Mouse (Mus musculus): ENCODE results near the gene Nxpe4. TPM values are rescaled to one million over a fixed set of nuclear protein-coding genes. Genes with fewer than 3 reads are reported as not detected.
A peak's percentile ranks its signal among the peaks of the same experiment; 100 is the strongest.

Nxpe4 gene
- total and polyA plus RNA-seq, 3 experiments: 2.0 to 9.6 (median 4.8) TPM

GRCm38 (mm10) chr9:48236455-48236854, 74.6 kb downstream of the Nxpe4 start:
- dilution Hi-C loops (cut with MboI; ENCODE audit: extremely low pct_ligation_motif_present, extremely low pct_unique_long_range_greater_than_20kb, low sequenced_read_pairs): no loop called here

GRCm38 (mm10) chr9:48238153-48238755, 76.4 kb downstream of the Nxpe4 start:
- peak; percentile 41 for DNase-seq (ENCODE audit: extremely low read depth)
- dilution Hi-C loops (cut with MboI; ENCODE audit: extremely low pct_ligation_motif_present, extremely low pct_unique_long_range_greater_than_20kb, low sequenced_read_pairs): no loop called here

More at GRCm38 (mm10) chr9:48236455-48236854, 74.6 kb downstream of the Nxpe4 start:
- Histone ChIP-seq H3K9ac (ENCODE audit: insufficient read depth, low read depth) (no peak overlapping the region), H3K4me2 (ENCODE audit: insufficient read depth, low read depth, poor library complexity, severe bottlenecking) (no peak overlapping the region), H3K36me3 (replicated peaks in 1 of 2; ENCODE audit: control insufficient read depth in 1 of 2, insufficient read depth in 1 of 2, low read length in 1 of 2) (no peaks in the 10 kb centered on the region), H3K27ac (ENCODE audit: insufficient read depth, low read depth) (no peak overlapping the region), H3K4me1 (ENCODE audit: control insufficient read depth in 1 of 2, insufficient read depth in 2 of 2) (no peaks in the 10 kb centered on the region), H3K79me2 (replicated peaks; ENCODE audit: control insufficient read depth, extremely low read depth, insufficient read depth, poor library complexity, severe bottlenecking) (no peaks in the 10 kb centered on the region), H3K27me3 (replicated peaks) (no peaks in the 10 kb centered on the region), H3K9me3 (replicated peaks; ENCODE audit: low read length) (no peaks in the 10 kb centered on the region), H3K4me3 (replicated peaks in 1 of 3; ENCODE audit: low read depth in 2 of 3, low read length in 2 of 3, poor library complexity in 1 of 3) (no peak overlapping the region)
- TF ChIP-seq KAT2A (IDR thresholded peaks at IDR 0.05; ENCODE audit: insufficient replicate concordance, low read length): no peak
- TF ChIP-seq MEF2A (IDR thresholded peaks at IDR 0.05; ENCODE audit: borderline replicate concordance, low read depth, low read length): no peak
- no peak for TF ChIP-seq ZMIZ1 (IDR thresholded peaks at IDR 0.05; ENCODE audit: low read depth, low read length)
- no peak for TF ChIP-seq ZNF384 (IDR thresholded peaks at IDR 0.05; ENCODE audit: low read depth, low read length)
- no peak for DNase-seq (ENCODE audit: extremely low read depth)
- in situ Hi-C loops (cut with MboI; ENCODE audit: low pct_ligation_motif_present, low pct_unique_long_range_greater_than_20kb, low sequenced_read_pairs): no loop called here

More at GRCm38 (mm10) chr9:48238153-48238755, 76.4 kb downstream of the Nxpe4 start:
- H3K79me2 ChIP-seq (replicated peaks; ENCODE audit: control insufficient read depth, extremely low read depth, insufficient read depth, poor library complexity, severe bottlenecking): no peaks in the 10 kb centered on the region
- H3K27me3 ChIP-seq (replicated peaks): no peaks in the 10 kb centered on the region
- H3K27ac ChIP-seq (ENCODE audit: insufficient read depth, low read depth): no peak overlapping the region
- TF ChIP-seq UBTF (IDR thresholded peaks at IDR 0.05; ENCODE audit: low read depth, low read length) (no peak), MAX (IDR thresholded peaks at IDR 0.05; ENCODE audit: low read length) (no peak), HCFC1 (IDR thresholded peaks at IDR 0.05; ENCODE audit: low read depth, low read length) (no peak), TCF12 (IDR thresholded peaks at IDR 0.05; ENCODE audit: low read depth, low read length) (no peak), BHLHE40 (IDR thresholded peaks at IDR 0.05; ENCODE audit: low read depth, low read length) (no peak), MAFK (IDR thresholded peaks at IDR 0.05; ENCODE audit: insufficient replicate concordance, low read length) (no peak), ZNF384 (IDR thresholded peaks at IDR 0.05; ENCODE audit: low read depth, low read length) (no peak), RAD21 (IDR thresholded peaks at IDR 0.05; ENCODE audit: low read depth, low read length) (peak; percentile 65), CTCF (conservative IDR thresholded peaks at IDR 0.05 in 1 of 2, IDR thresholded peaks at IDR 0.05 in 1 of 2; ENCODE audit: low read depth in 2 of 2, low read length in 2 of 2) (peak; percentile 80 to 96), SMC3 (IDR thresholded peaks at IDR 0.05; ENCODE audit: low read depth, low read length) (peak; percentile 64), GABPA (IDR thresholded peaks at IDR 0.05; ENCODE audit: insufficient replicate concordance, low read depth, low read length) (no peak), E2F4 (IDR thresholded peaks at IDR 0.05; ENCODE audit: insufficient replicate concordance, low read depth, low read length) (no peak), KAT2A (IDR thresholded peaks at IDR 0.05; ENCODE audit: insufficient replicate concordance, low read length) (no peak), ZKSCAN1 (IDR thresholded peaks at IDR 0.05; ENCODE audit: borderline replicate concordance, low read depth, low read length) (no peak), JUN (IDR thresholded peaks at IDR 0.05; ENCODE audit: insufficient read depth, low read depth, low read length) (no peak), JUND (conservative IDR thresholded peaks at IDR 0.05; ENCODE audit: low read depth, low read length) (no peak), NRF1 (IDR thresholded peaks at IDR 0.05; ENCODE audit: low read depth, low read length) (no peak), NELFE (IDR thresholded peaks at IDR 0.05; ENCODE audit: low read depth, low read length) (no peak), MXI1 (IDR thresholded peaks at IDR 0.05; ENCODE audit: low read depth, low read length) (no peak), ZMIZ1 (IDR thresholded peaks at IDR 0.05; ENCODE audit: low read depth, low read length) (no peak), TBP (conservative IDR thresholded peaks at IDR 0.05; ENCODE audit: low read depth, low read length) (no peak), USF2 (conservative IDR thresholded peaks at IDR 0.05; ENCODE audit: low read depth, low read length) (no peak), CHD1 (IDR thresholded peaks at IDR 0.05; ENCODE audit: low read depth, low read length) (no peak), POLR2AphosphoS2 (IDR thresholded peaks at IDR 0.05; ENCODE audit: low read depth, low read length) (no peak)
- in situ Hi-C loops (cut with MboI; ENCODE audit: low pct_ligation_motif_present, low pct_unique_long_range_greater_than_20kb, low sequenced_read_pairs): no loop called here
- no peak overlapping the region for H3K4me3 ChIP-seq (replicated peaks in 1 of 3; ENCODE audit: low read depth in 2 of 3, low read length in 2 of 3, poor library complexity in 1 of 3)
- H3K9me3 ChIP-seq (replicated peaks; ENCODE audit: low read length): no peaks in the 10 kb centered on the region
- H3K4me1 ChIP-seq (ENCODE audit: control insufficient read depth in 1 of 2, insufficient read depth in 2 of 2): no peaks in the 10 kb centered on the region
- H3K9ac ChIP-seq (ENCODE audit: insufficient read depth, low read depth): no peak overlapping the region
- H3K36me3 ChIP-seq (replicated peaks in 1 of 2; ENCODE audit: control insufficient read depth in 1 of 2, insufficient read depth in 1 of 2, low read length in 1 of 2): no peaks in the 10 kb centered on the region
- H3K4me2 ChIP-seq (ENCODE audit: insufficient read depth, low read depth, poor library complexity, severe bottlenecking): no peak overlapping the region; the same call in 1 of the 2 replicates

All from CH12.LX (cell line).